Comparison of ENCODE assay signal across 8 mouse cellular contexts in genomic region chr10:28843755-28844717, GRCm38 (mm10).
A peak's percentile ranks its signal among the peaks of the same experiment; 100 is the strongest.
DNase-seq lines count a peak whose midpoint lies in the region; ATAC-seq and TF ChIP-seq lines count a peak whose summit lies in the region.

No protein-coding gene starts in this region.

- H3K4me1 ChIP-seq in heart, adult 2 months (ENCODE audit: control insufficient read depth, insufficient read depth, low read length): no peaks in the 10 kb centered on the region
- no peaks in the 10 kb centered on the region for H3K4me1 ChIP-seq in heart, embryonic 10.5 days
- H3K4me1 ChIP-seq in bone marrow, adult 2 months (ENCODE audit: control insufficient read depth, insufficient read depth, low read length): no peaks in the 10 kb centered on the region
- no peaks in the 10 kb centered on the region; the same call in 1 of the 2 replicates for H3K4me1 ChIP-seq in embryonic facial prominence, embryonic 14.5 days (ENCODE audit: control insufficient read depth, insufficient read depth, low read length)
- H3K4me1 ChIP-seq in hindbrain, embryonic 14.5 days (replicated peaks; ENCODE audit: control insufficient read depth, insufficient read depth, low read length): no peaks in the 10 kb centered on the region

- no peak overlapping the region for H3K4me2 ChIP-seq in embryonic facial prominence, embryonic 14.5 days (ENCODE audit: low read depth, low read length)
- H3K4me2 ChIP-seq in hindbrain, embryonic 14.5 days (replicated peaks): no peak overlapping the region

- 24% methylated on average over 7 of the region's 7 CpGs for WGBS in heart, adult 2 months
- 31% methylated on average over 7 of the region's 7 CpGs for WGBS in heart, embryonic 10.5 days
- 32% methylated on average over 7 of the region's 7 CpGs for WGBS in bone marrow, adult 2 months
- WGBS in embryonic facial prominence, embryonic 14.5 days: 31% methylated on average over 7 of the region's 7 CpGs
- WGBS in hindbrain, embryonic 14.5 days: 31% methylated on average over 7 of the region's 7 CpGs

- no peaks in the 10 kb centered on the region for H3K27me3 ChIP-seq in heart, adult 2 months (ENCODE audit: control insufficient read depth, insufficient read depth, low read length)
- no peaks in the 10 kb centered on the region for H3K27me3 ChIP-seq in heart, embryonic 10.5 days (ENCODE audit: insufficient read depth, poor library complexity, severe bottlenecking)
- H3K27me3 ChIP-seq in embryonic facial prominence, embryonic 14.5 days (replicated peaks; ENCODE audit: control insufficient read depth, insufficient read depth, low read length): no peaks in the 10 kb centered on the region
- H3K27me3 ChIP-seq in hindbrain, embryonic 14.5 days (ENCODE audit: control insufficient read depth, insufficient read depth, low read length): no peaks in the 10 kb centered on the region

- peak; percentile 89 for TF ChIP-seq CTCF in heart, adult 2 months (IDR thresholded peaks at IDR 0.05)
- 0 out of 2 replicates have a peak, but pooled peaks have one; percentile 20 for TF ChIP-seq CTCF in bone marrow, adult 2 months (IDR thresholded peaks at IDR 0.05; ENCODE audit: control insufficient read depth, insufficient read depth, low read length)

- no peaks in the 10 kb centered on the region for H3K36me3 ChIP-seq in heart, adult 2 months (ENCODE audit: control insufficient read depth, insufficient read depth, low read length)
- H3K36me3 ChIP-seq in heart, embryonic 10.5 days: no peaks in the 10 kb centered on the region
- no peaks in the 10 kb centered on the region for H3K36me3 ChIP-seq in embryonic facial prominence, embryonic 14.5 days (ENCODE audit: control insufficient read depth, insufficient read depth, low read length)
- no peaks in the 10 kb centered on the region for H3K36me3 ChIP-seq in hindbrain, embryonic 14.5 days (replicated peaks; ENCODE audit: control insufficient read depth, insufficient read depth)

- no peak overlapping the region for H3K9ac ChIP-seq in heart, adult 2 months (ENCODE audit: low read depth, low read length)
- H3K9ac ChIP-seq in embryonic facial prominence, embryonic 14.5 days (ENCODE audit: low read depth, low read length): no peak overlapping the region
- H3K9ac ChIP-seq in hindbrain, embryonic 14.5 days: no peak overlapping the region

- peak; percentile 2 to 20 for DNase-seq in heart, adult 2 months
- DNase-seq in heart, embryonic 10.5 days (ENCODE audit: low spot score): no peak
- DNase-seq in embryonic facial prominence, embryonic 14.5 days (ENCODE audit: low spot score): peak; percentile 75
- DNase-seq in hindbrain, embryonic 14.5 days (ENCODE audit: low spot score): peak; percentile 90
- peak; percentile 49 to 68 for DNase-seq in layer of hippocampus, postnatal 14 days (ENCODE audit: low spot score in 2 of 2)
- DNase-seq in spleen, adult 12 weeks (ENCODE audit: low spot score): peak; percentile 4

- TF ChIP-seq EP300 in heart, adult 2 months (IDR thresholded peaks at IDR 0.05; ENCODE audit: insufficient read depth, low read depth, low read length): no peak

- H3K27ac ChIP-seq in heart, adult 2 months: no peak overlapping the region
- no peak overlapping the region for H3K27ac ChIP-seq in heart, embryonic 10.5 days
- H3K27ac ChIP-seq in bone marrow, adult 2 months (ENCODE audit: control insufficient read depth, insufficient read depth, low read depth, low read length, poor library complexity): no peak overlapping the region
- no peak overlapping the region for H3K27ac ChIP-seq in embryonic facial prominence, embryonic 14.5 days (replicated peaks; ENCODE audit: low read depth, low read length)
- no peak overlapping the region for H3K27ac ChIP-seq in hindbrain, embryonic 14.5 days

- intact Hi-C loops in heart, adult 2 months (cut with DNase I): loop anchor here (2.0 to 5.0 kb wide), 2 partner anchors 359 to 1077 kb away; no protein-coding TSS in a partner anchor

- H3K9me3 ChIP-seq in heart, embryonic 10.5 days: no peaks in the 10 kb centered on the region
- no peaks in the 10 kb centered on the region for H3K9me3 ChIP-seq in embryonic facial prominence, embryonic 14.5 days (ENCODE audit: control insufficient read depth, low read length)
- H3K9me3 ChIP-seq in hindbrain, embryonic 14.5 days (ENCODE audit: control insufficient read depth, low read length): no peaks in the 10 kb centered on the region

- no peak overlapping the region for H3K4me3 ChIP-seq in heart, adult 2 months
- H3K4me3 ChIP-seq in heart, embryonic 10.5 days: no peak overlapping the region
- no peak overlapping the region for H3K4me3 ChIP-seq in bone marrow, adult 2 months (replicated peaks; ENCODE audit: control insufficient read depth, low read depth, low read length)
- H3K4me3 ChIP-seq in embryonic facial prominence, embryonic 14.5 days (ENCODE audit: low read depth, low read length): no peak overlapping the region
- H3K4me3 ChIP-seq in hindbrain, embryonic 14.5 days (replicated peaks; ENCODE audit: low read length): no peak overlapping the region

- H3K79me2 ChIP-seq in heart, adult 2 months (replicated peaks; ENCODE audit: control insufficient read depth, insufficient read depth, low read length): no peaks in the 10 kb centered on the region

- TF ChIP-seq POLR2A in heart, adult 2 months (IDR thresholded peaks at IDR 0.05; ENCODE audit: insufficient read depth, low read depth, low read length): no peak
- no peak for TF ChIP-seq POLR2A in bone marrow, adult 2 months (IDR thresholded peaks at IDR 0.05; ENCODE audit: borderline replicate concordance, control insufficient read depth, low read depth, low read length)

- 0 out of 2 replicates have a peak, but pooled peaks have one; percentile 50 for ATAC-seq in embryonic facial prominence, embryonic 14.5 days (ENCODE audit: low read depth)
- peak; percentile 70 for ATAC-seq in hindbrain, embryonic 14.5 days (ENCODE audit: low FRiP score)
- peak; percentile 90 for ATAC-seq in megakaryocyte-erythroid progenitor cell, adult 5-6 weeks (replicated peaks; ENCODE audit: low FRiP score, low TSS enrichment, poor library complexity, severe bottlenecking)
